Mouse (Mus musculus): ENCODE measurements around the gene Daglb. TPM values are rescaled to one million over a fixed set of nuclear protein-coding genes. Genes with fewer than 3 reads are reported as not detected.
"Not testable (repeated sequence)": the region's sequence is repeated elsewhere in the genome, so short reads cannot be mapped to it uniquely, and the experiment has no call there.

Daglb gene
- polyA plus RNA-seq, 1 experiment from 2014 or later = 17.5 TPM

DNA sequence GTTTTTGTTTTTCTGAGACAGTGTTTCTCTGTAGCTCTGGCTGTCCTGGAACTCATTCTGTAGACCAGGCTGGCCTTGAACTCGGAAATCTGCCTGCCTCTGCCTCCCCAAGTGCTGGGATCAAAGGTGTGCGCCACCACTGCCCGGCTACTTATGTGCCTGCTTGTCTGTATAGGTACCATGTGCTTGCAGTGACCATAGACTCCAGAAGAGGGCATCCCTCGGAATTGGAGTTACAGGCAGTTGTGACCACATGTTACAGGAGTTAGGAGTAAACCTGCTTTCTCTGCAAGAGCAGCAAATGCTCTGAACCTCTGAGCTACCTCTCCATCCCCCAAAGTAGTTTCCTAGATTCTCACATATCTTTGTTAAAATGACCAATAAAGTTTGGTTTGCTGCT is 27.4 kb downstream of the Daglb start:
- Histone ChIP-seq H3K4me3 (replicated peaks) (no peak overlapping the region), H3K4me2 (replicated peaks) (no peak overlapping the region), H3K9me3 (no peaks in the 10 kb centered on the region), H3K27me3 (no peaks in the 10 kb centered on the region), H3K4me1 (replicated peaks) (no peaks in the 10 kb centered on the region), H3K9ac (replicated peaks) (no peak overlapping the region), H3K27ac (no peak overlapping the region), H3K36me3 (peaks cover 93% of the 10 kb centered on the region)
- no peak for ATAC-seq
- WGBS = 91% methylated on average over 4 of the region's 4 CpGs

DNA sequence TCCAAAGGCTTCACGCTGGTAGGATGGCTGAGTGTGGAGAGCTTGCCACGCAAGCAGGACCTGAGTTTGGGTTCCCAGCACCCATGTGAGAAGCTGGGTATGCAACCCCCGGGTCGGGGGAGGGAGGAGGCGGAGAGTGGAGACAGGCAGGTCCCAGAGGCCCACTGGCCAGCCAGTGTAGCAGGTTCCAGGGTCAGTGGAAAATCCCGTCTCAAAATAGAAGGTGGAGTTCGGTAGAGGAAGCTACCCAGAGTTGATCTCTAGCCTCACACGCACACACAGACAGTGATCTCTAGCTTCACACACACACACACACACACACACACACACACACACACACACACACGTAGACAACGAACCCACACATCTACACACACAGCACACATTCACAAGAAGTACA is 28.8 kb downstream of the Daglb start:
- Histone ChIP-seq H3K9ac (replicated peaks) (no peak overlapping the region), H3K9me3 (no peaks in the 10 kb centered on the region), H3K27ac (no peak overlapping the region), H3K4me2 (replicated peaks) (no peak overlapping the region), H3K36me3 (peaks cover 82% of the 10 kb centered on the region), H3K4me1 (replicated peaks) (no peaks in the 10 kb centered on the region), H3K27me3 (no peaks in the 10 kb centered on the region), H3K4me3 (replicated peaks) (no peak overlapping the region)
- no peak for ATAC-seq
- 88% methylated on average over 10 of the region's 10 CpGs for WGBS

DNA sequence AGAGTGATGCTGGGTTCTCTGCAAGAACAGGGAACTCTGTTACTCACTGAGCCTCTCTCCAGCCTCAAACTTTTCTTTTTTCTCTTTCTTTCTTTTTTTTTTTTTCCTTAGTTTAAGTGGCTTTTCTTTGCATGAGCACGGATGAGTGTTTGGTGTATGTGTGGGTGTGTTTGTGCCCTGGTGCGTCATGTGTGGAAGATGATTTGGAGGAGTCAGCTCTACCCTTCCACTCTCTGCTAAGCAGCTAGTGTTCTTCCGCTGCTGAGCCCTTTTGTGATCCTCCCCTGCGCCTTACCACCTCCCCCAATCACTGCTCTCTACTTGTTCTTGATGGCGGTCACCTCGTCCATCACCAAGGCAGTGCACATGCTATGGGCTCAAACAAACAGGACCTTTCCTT is 31.3 kb downstream of the Daglb start:
- H3K4me1 ChIP-seq (replicated peaks) = no peaks in the 10 kb centered on the region
- H3K9ac ChIP-seq (replicated peaks) = no peak overlapping the region
- no peak overlapping the region for H3K4me2 ChIP-seq (replicated peaks)
- no peaks in the 10 kb centered on the region for H3K9me3 ChIP-seq
- peaks cover 68% of the 10 kb centered on the region for H3K36me3 ChIP-seq
- no peak for ATAC-seq
- no peaks in the 10 kb centered on the region for H3K27me3 ChIP-seq
- no peak overlapping the region for H3K4me3 ChIP-seq (replicated peaks)
- WGBS = 99% methylated on average over 6 of the region's 6 CpGs
- no peak overlapping the region for H3K27ac ChIP-seq

GRCm38 (mm10) chr5:143497451-143497850 is 33.1 kb downstream of the Daglb start:
- no peak overlapping the region for H3K27ac ChIP-seq
- H3K4me3 ChIP-seq (replicated peaks) = no peak overlapping the region
- no peaks in the 10 kb centered on the region for H3K4me1 ChIP-seq (replicated peaks)
- ATAC-seq = no peak
- no peak overlapping the region for H3K4me2 ChIP-seq (replicated peaks)
- peaks cover 67% of the 10 kb centered on the region for H3K36me3 ChIP-seq
- H3K9ac ChIP-seq (replicated peaks) = no peak overlapping the region
- H3K9me3 ChIP-seq = no peaks in the 10 kb centered on the region
- no peaks in the 10 kb centered on the region for H3K27me3 ChIP-seq
- 85% methylated on average over 3 of the region's 3 CpGs for WGBS

DNA sequence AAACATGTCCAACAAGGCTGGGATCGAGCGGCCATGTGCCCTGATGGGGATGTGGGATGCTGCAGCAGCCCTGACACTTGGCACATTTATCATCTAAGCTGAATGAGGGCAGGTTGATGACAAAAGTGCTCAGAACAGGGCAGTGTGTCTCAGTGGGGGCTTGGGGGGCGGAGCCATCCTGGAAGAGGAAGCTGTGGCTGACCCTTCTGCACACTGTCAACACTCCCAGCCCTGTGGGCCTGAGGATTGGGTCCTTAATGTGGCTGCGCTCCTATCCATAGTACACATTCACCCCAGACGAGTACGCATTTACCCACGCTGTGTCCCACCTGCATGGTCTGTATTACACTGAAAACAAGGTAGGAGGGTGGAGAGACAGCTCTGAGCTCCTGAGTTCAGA is 34.8 kb downstream of the Daglb start:
- Histone ChIP-seq H3K9ac (replicated peaks) (no peak overlapping the region), H3K4me2 (replicated peaks) (no peak overlapping the region), H3K4me1 (replicated peaks) (no peaks in the 10 kb centered on the region), H3K27ac (no peak overlapping the region), H3K27me3 (no peaks in the 10 kb centered on the region), H3K4me3 (replicated peaks) (no peak overlapping the region), H3K9me3 (no peaks in the 10 kb centered on the region), H3K36me3 (peaks cover 69% of the 10 kb centered on the region)
- no peak for ATAC-seq
- WGBS = 94% methylated on average over 7 of the region's 7 CpGs

DNA sequence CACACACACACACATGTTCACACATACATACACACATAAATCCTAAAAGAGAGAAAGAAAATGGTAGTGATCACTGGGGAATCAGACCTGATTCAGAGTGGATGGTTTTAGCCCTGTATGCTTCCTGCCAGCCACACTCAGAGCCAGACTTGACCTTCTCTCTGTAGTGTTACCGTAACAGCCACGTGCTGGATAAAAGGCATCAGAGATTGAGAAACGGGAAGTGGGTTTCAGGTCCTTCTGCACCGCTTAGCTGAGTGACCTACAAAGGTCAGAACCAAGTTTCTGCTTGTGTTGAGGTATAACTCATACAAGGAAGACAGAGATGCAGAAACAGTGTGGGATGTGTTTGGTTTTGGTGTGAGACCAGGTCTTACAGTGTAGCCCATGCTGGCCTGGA is 35.3 kb downstream of the Daglb start:
- 91% methylated on average over 4 of the region's 4 CpGs for WGBS
- H3K9ac ChIP-seq (replicated peaks) = no peak overlapping the region
- no peaks in the 10 kb centered on the region for H3K9me3 ChIP-seq
- H3K27ac ChIP-seq = no peak overlapping the region
- peaks cover 68% of the 10 kb centered on the region for H3K36me3 ChIP-seq
- no peak overlapping the region for H3K4me3 ChIP-seq (replicated peaks)
- no peaks in the 10 kb centered on the region for H3K4me1 ChIP-seq (replicated peaks)
- H3K27me3 ChIP-seq = no peaks in the 10 kb centered on the region
- no peak for ATAC-seq
- no peak overlapping the region for H3K4me2 ChIP-seq (replicated peaks)

GRCm38 (mm10) chr5:143500711-143501110 is 36.3 kb downstream of the Daglb start:
- not testable (repeated sequence) for H3K27ac ChIP-seq; H3K4me1 ChIP-seq (replicated peaks); H3K4me3 ChIP-seq (replicated peaks); H3K9ac ChIP-seq (replicated peaks); H3K4me2 ChIP-seq (replicated peaks); H3K27me3 ChIP-seq; H3K9me3 ChIP-seq; ATAC-seq
- WGBS = 87% methylated on average over 14 of the region's 14 CpGs
- H3K36me3 ChIP-seq = peaks cover 70% of the 10 kb centered on the region

GRCm38 (mm10) chr5:143501140-143501539 is 36.8 kb downstream of the Daglb start:
- H3K27ac ChIP-seq = no peak overlapping the region
- no peaks in the 10 kb centered on the region for H3K9me3 ChIP-seq
- H3K4me1 ChIP-seq (replicated peaks) = no peaks in the 10 kb centered on the region
- no peak for ATAC-seq
- no peak overlapping the region for H3K9ac ChIP-seq (replicated peaks)
- no peak overlapping the region for H3K4me2 ChIP-seq (replicated peaks)
- H3K4me3 ChIP-seq (replicated peaks) = no peak overlapping the region
- no peaks in the 10 kb centered on the region for H3K27me3 ChIP-seq
- WGBS = 91% methylated on average over 8 of the region's 8 CpGs
- peaks cover 68% of the 10 kb centered on the region for H3K36me3 ChIP-seq

DNA sequence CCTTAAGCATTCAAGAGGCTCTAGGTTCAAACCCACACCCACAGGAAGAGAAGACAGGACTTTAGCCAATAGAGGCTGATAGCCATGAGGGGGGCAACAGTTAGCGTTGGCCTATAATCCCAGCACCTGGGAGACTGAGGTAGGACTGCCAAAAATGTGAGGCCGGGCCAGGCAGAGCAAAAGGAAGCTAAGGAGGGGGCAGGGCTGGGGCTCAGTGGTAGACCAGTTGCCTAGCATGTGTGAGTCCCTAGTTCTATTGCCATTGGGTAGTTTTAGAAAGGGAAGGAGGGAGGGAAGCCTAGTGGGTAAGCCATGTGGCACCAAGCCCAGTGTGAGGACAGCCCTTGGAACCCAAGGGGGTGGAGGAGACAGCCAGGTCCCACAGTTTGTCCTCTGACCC is 37.3 kb downstream of the Daglb start:
- ATAC-seq = no peak
- no peak overlapping the region for H3K27ac ChIP-seq
- 90% methylated on average over 2 of the region's 2 CpGs for WGBS
- H3K27me3 ChIP-seq = no peaks in the 10 kb centered on the region
- peaks cover 65% of the 10 kb centered on the region for H3K36me3 ChIP-seq
- no peak overlapping the region for H3K4me2 ChIP-seq (replicated peaks)
- H3K9me3 ChIP-seq = no peaks in the 10 kb centered on the region
- no peak overlapping the region for H3K9ac ChIP-seq (replicated peaks)
- no peak overlapping the region for H3K4me3 ChIP-seq (replicated peaks)
- no peaks in the 10 kb centered on the region for H3K4me1 ChIP-seq (replicated peaks)

- ATAC-seq = peak; percentile 48; the same call in 1 of the 2 replicates
- Histone ChIP-seq H3K4me1 (replicated peaks) (peaks cover 6% of the 10 kb centered on the region; the same call in 1 of the 2 replicates), H3K27me3 (no peaks in the 10 kb centered on the region), H3K9ac (replicated peaks) (no peak overlapping the region), H3K4me2 (replicated peaks) (no peak overlapping the region), H3K27ac (no peak overlapping the region), H3K9me3 (no peaks in the 10 kb centered on the region), H3K4me3 (replicated peaks) (no peak overlapping the region), H3K36me3 (peaks cover 73% of the 10 kb centered on the region)
- WGBS = 91% methylated on average over 19 of the region's 19 CpGs
These were observed 38.6 kb downstream of the Daglb start for GRCm38 (mm10) chr5:143502899-143503557.

DNA sequence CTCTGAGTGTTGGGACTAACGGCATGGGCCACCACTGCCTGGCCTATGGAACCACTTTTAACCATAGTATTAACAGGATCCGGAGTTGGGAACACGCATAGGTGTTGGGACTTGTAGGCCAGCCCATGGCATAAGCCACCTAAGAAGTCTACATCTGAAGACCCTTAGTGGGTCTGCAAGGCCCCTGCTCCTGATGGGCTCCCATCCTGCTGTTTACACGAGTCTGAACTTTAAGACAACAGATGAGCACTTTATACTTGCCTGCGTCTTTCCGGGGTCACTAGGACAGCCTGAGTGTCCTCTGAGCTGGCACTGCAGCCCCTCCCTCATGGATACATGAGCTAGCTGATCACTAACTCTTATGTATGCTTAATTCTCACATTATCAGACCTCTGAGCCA is 39.4 kb downstream of the Daglb start:
- Histone ChIP-seq H3K27ac (no peak overlapping the region), H3K4me3 (replicated peaks) (no peak overlapping the region), H3K9ac (replicated peaks) (no peak overlapping the region), H3K27me3 (no peaks in the 10 kb centered on the region), H3K4me2 (replicated peaks) (no peak overlapping the region), H3K4me1 (replicated peaks) (peaks cover 12% of the 10 kb centered on the region; the same call in 1 of the 2 replicates), H3K36me3 (peaks cover 70% of the 10 kb centered on the region), H3K9me3 (no peaks in the 10 kb centered on the region)
- 92% methylated on average over 6 of the region's 6 CpGs for WGBS
- no peak for ATAC-seq

- Histone ChIP-seq H3K9ac (replicated peaks) (no peak overlapping the region), H3K4me2 (replicated peaks) (no peak overlapping the region), H3K27ac (no peak overlapping the region), H3K9me3 (no peaks in the 10 kb centered on the region), H3K4me1 (replicated peaks) (peaks cover 18% of the 10 kb centered on the region; the same call in 1 of the 2 replicates), H3K4me3 (replicated peaks) (no peak overlapping the region), H3K27me3 (no peaks in the 10 kb centered on the region), H3K36me3 (peaks cover 69% of the 10 kb centered on the region)
- 70% methylated on average over 3 of the region's 3 CpGs for WGBS
- ATAC-seq = no peak
These were observed 40.1 kb downstream of the Daglb start for GRCm38 (mm10) chr5:143504453-143504852.

DNA sequence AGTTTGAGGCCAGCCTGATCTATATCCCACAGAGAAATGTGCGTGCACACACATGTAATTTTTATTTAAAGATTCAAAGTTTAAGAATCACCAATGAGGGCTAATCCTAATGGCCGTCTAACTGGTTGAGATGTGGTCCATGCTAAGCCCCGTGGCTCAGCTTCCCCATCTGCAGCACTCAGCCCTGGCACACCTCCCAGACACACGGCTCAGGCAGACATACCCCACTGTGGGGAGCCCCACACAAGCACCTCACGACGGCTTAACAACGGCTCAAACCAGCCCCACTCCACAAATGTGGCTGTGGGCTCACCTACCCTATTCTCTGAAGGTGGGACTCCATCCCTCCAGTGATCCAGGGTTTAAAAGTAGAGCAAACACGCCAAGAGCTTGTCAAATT is 40.7 kb downstream of the Daglb start:
- Histone ChIP-seq H3K36me3 (peaks cover 72% of the 10 kb centered on the region), H3K4me3 (replicated peaks) (no peak overlapping the region), H3K9me3 (no peaks in the 10 kb centered on the region), H3K9ac (replicated peaks) (no peak overlapping the region), H3K27ac (no peak overlapping the region), H3K4me2 (replicated peaks) (no peak overlapping the region), H3K4me1 (replicated peaks) (peaks cover 18% of the 10 kb centered on the region; the same call in 1 of the 2 replicates), H3K27me3 (no peaks in the 10 kb centered on the region)
- WGBS = 91% methylated on average over 8 of the region's 8 CpGs
- no peak for ATAC-seq
